Mouse (Mus musculus) layer of hippocampus, postnatal 36 days (tissue): Measurements from ENCODE around the gene Ints6. TPM values are rescaled to one million over a fixed set of nuclear protein-coding genes. Genes with fewer than 3 reads are reported as not detected.

Experiments used
- DNase-seq, 2 experiments: peaks; one replicate each; pipeline ENCODE4 v3.0.0; 2022
- total RNA-seq, 2 experiments: library from RNA; stranded (reverse); gene quantifications; 2 replicates each; pipeline ENCODE4 v1.2.3; 2021

Gene Ints6
- 10 to 100 TPM; 45.9 to 53.7 TPM for total RNA-seq

GRCm38 (mm10) chr14:62761036-62761881 lies at the start of gene Ints6:
Gene Ints6 (minus strand): TSS chr14:62761169.
- DNase-seq = peak; percentile 98

- no peak for DNase-seq
These were observed 47.9 kb upstream of the Ints6 start for GRCm38 (mm10) chr14:62808661-62809523.

DNA sequence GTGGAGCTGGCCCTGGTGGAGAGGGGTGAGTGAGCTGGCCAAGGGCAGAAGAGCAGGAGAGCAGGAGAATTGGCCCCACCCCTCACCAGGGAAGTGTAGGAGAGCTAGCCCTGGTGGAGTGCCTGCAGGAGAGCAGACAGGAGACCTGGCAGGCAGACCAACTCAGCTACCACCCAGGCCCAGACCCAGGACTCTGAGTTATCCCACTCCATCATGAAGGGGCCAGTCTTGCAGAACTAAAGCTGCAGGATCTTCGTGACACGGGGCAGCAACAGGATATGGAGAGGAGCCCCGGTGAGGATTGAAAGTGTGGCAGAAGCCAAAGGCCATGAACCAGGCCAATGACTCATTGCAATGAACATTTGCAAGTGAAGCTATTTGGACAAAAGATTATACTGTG lies 46.0 kb upstream of the Ints6 start:
- no peak for DNase-seq

DNA sequence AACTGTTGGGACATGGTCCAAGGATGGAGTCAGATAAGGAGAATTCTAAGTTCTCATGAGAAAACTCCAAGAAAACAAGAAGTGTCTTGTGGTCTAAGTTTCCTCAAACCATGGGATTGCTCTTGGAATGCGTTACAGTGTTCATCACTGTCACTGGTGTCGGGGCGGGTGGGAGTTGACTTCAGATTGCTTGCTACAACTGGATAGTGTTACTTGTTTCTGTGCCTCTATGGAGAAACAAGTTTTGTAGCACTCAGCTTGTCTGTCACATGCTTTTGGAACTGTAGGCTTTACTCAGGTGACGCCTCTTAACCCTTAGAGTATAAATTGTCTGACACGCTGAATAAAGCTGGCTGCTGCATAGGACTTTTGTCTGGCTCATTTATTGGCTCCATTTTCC lies 42.2 kb upstream of the Ints6 start:
- DNase-seq = no peak

GRCm38 (mm10) chr14:62800791-62801190 lies 39.8 kb upstream of the Ints6 start:
- no peak for DNase-seq

DNA sequence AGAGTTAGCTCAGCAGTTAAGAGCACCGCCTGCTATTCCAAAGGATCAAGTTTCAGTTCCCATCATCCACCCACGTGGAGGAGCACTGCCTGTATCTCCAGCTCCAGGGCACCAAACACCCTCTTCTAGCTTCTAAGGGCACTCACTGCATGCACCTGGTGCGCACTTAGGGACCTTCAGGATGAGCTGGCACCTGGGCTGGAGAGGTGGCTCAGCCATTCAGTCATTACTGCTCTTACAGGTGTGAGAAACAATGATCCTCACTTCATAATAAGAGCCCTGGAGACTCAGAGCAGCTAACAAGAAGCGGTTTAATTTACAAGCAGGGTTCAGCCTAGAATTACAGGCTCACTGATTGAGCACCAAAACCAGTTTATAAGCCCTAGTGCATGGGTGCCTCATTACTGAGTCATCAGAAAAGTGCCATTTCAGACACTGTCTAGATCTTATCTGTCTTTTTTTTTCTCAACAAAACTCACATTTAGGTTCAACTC lies 37.7 kb upstream of the Ints6 start:
- no peak for DNase-seq

GRCm38 (mm10) chr14:62795719-62796118 lies 34.8 kb upstream of the Ints6 start:
- DNase-seq = no peak

DNA sequence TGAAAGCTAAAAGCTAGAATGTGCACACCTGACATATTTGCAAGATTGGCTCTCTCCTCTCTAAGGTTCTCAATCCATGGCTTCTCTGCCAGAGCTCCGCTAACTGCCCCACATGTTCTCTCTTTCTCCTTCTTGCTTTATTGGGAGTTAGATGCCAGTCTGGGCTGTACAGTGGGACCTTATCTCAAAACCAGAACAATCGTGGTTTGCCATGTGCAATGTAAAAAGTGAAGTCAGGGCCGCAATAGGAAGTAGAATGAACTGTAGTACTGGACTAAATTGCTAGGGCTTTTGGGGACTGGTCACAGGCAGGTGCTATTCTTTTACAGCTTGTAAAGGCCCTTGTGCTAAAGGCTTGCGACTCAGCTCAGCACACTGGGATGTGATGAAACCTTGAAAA lies 28.3 kb upstream of the Ints6 start:
- no peak for DNase-seq

- no peak for DNase-seq
These were observed 22.0 kb upstream of the Ints6 start for GRCm38 (mm10) chr14:62782981-62783380.

- no peak for DNase-seq
These were observed 19.7 kb upstream of the Ints6 start for GRCm38 (mm10) chr14:62780520-62781316.

GRCm38 (mm10) chr14:62778095-62778494 lies 17.1 kb upstream of the Ints6 start:
- DNase-seq = no peak

- no peak for DNase-seq
These were observed 14.1 kb upstream of the Ints6 start for GRCm38 (mm10) chr14:62775034-62775433.

DNA sequence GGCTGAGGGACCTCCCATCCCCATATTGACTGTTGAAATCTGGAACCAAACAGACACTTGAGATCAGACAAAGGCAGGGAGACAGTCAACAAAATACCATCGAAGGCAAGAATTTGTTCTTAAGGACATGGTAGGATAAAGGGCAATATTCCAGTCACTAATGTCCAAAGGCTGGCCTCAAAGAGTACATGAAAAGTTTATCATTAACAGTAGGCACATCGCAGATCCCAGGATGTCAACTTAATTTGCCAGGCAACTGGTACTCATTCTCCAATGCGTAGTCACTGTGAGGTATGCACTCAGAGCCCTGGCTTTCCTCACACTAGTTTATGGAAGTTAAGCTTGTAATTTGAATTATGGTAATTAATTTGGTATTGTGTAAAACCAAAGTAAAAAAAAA lies 13.3 kb upstream of the Ints6 start:
- no peak for DNase-seq

- no peak for DNase-seq
These were observed 12.8 kb upstream of the Ints6 start for GRCm38 (mm10) chr14:62773766-62774165.

GRCm38 (mm10) chr14:62765398-62765797 lies 4.4 kb upstream of the Ints6 start:
- no peak for DNase-seq

DNA sequence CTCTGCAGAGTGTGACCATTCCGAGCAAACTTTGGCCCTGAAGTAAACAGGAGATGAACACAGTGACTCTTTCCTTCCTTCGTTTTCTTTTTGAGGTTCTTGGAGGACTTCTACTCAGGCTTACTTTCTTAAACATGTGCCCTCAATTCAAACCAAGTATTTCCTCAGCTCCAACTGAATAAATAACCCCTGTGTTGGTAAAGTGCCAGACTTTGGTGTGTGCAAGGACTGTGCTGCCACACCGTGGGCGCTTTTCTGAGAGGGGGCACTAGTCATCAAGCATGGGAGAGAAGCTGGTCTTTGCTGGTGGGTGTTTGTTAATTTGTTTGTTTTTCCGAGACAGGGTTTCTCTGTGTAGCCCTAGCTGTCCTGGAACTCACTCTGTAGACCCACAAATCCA lies 3.4 kb upstream of the Ints6 start:
- no peak for DNase-seq

DNA sequence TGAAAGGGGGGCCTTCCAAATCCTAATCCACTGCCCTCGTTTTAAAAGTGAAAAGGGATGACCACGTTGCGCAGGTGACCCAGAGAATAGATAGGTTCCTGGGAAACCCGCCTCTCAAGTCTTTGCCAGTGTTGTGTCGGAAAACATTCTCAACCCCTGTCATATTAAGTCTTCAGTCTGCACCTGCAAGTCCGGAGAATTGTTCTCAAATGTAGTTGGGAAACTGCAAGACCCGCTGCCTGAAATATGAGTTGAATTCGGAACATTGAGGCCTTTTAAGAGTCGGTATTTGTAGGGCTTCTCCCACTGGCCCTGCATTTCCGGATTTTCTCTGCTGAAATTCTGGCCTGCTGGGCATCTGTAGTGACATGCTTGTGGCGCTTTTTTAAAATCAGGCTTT lies 974 bp upstream of the Ints6 start:
- DNase-seq = peak in 1 of 2 experiments; percentile 11

GRCm38 (mm10) chr14:62760321-62761035 lies 491 bp downstream of the Ints6 start:
- peak; percentile 56 to 63 for DNase-seq

DNA sequence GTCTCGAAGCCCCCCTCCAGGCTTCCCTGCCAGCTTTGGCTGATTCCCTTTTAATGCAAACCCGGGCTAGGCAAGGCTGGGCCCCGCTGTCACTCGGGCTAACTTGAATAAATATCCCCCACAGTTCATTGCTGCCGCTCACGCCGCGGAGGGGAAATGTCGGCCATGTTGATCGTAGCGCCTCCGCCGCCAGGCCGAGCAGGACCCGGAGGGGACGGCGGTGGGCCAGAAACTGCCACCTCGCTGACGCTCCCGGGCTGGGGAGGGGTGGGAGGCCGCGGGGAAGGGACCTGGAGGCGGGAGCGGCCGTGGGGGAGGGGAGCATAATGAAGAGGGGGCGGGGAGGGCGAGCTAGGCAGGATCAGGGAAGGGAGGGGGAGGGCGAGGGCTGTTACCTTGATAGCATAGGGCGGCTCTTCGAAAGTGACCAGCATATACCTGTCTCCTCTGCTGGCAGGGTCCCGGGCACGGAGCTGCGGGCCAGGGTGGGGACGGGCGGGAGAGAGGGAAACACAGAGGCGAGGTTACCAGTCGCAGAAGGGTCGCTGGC lies 1.1 kb downstream of the Ints6 start:
- peak; percentile 63 to 69 for DNase-seq

DNA sequence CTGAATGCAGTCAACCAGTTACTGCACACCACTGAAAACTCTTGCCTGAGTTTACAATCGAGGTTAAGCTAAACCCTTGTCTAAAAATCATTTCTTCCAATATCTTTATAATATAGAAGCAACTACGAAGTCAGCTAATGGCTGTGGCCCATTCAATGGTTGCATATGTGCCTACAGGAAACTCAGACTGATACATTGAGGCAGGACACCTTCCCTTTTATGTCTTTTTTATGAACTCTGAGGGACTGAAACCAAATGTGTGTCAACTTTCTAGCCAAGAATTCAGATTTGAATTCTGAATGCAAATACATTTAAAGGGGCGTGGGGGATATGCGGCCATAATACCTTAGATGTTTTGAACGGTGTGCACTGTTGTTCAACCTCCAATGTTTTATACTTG lies 2.3 kb downstream of the Ints6 start:
- DNase-seq = no peak

GRCm38 (mm10) chr14:62755095-62755640 lies 5.8 kb downstream of the Ints6 start:
- no peak for DNase-seq
